Mouse (Mus musculus) forebrain, embryonic 15.5 days (tissue): ENCODE data around the gene Ros1. TPM values are rescaled to one million over a fixed set of nuclear protein-coding genes. Genes with fewer than 3 reads are reported as not detected.
A peak's percentile ranks its signal among the peaks of the same experiment; 100 is the strongest.

Source experiments
- ATAC-seq: fragments of 200-750 bp; cut with Nextera tagmentation; replicated peaks from 2 replicates; pipeline ENCODE4 v1.8.0; 2017; ENCODE audit warnings: mild to moderate bottlenecking, moderate TSS enrichment, moderate library complexity
- H3K27ac ChIP-seq: fragments of 300-500 bp; sonication (generic); replicated peaks from 2 replicates; pipeline ENCODE4 v1.5.1; 2015; ENCODE audit warnings: mild to moderate bottlenecking, inconsistent platforms
- H3K27me3 ChIP-seq: fragments of 300-500 bp; sonication (generic); 2 replicates; pipeline ENCODE4 v1.6.1; 2015; ENCODE audit warnings: inconsistent platforms
- H3K36me3 ChIP-seq: fragments of 300-500 bp; sonication (generic); 2 replicates; pipeline ENCODE4 v1.6.1; 2015; ENCODE audit warnings: mild to moderate bottlenecking, inconsistent platforms
- H3K4me1 ChIP-seq: fragments of 300-500 bp; sonication (generic); 2 replicates; pipeline ENCODE4 v1.6.1; 2015; ENCODE audit warnings: inconsistent platforms
- H3K4me2 ChIP-seq: fragments of 300-500 bp; sonication (generic); replicated peaks from 2 replicates; pipeline ENCODE4 v1.6.1; 2015; ENCODE audit warnings: mild to moderate bottlenecking, inconsistent platforms
- H3K4me3 ChIP-seq: fragments of 300-500 bp; sonication (generic); 2 replicates; pipeline ENCODE4 v1.5.1; 2015; ENCODE audit warnings: mild to moderate bottlenecking, inconsistent platforms
- H3K9ac ChIP-seq: fragments of 300-500 bp; sonication (generic); replicated peaks from 2 replicates; pipeline ENCODE4 v1.6.1; 2015; ENCODE audit warnings: mild to moderate bottlenecking, inconsistent platforms
- H3K9me3 ChIP-seq: fragments of 300-500 bp; sonication (generic); 2 replicates; pipeline ENCODE4 v1.6.1; 2016; ENCODE audit warnings: inconsistent platforms
- WGBS: fragments of 180-500 bp; shearing (Covaris S2); methylation state at CpG from one replicate; pipeline ENCODE4 v1.1.7; 2015; ENCODE audit warnings: mixed read lengths; 5-methylcytosine and 5-hydroxymethylcytosine counted together
- polyA plus RNA-seq: library from polyadenylated mRNA; unstranded; fragments of >200 nt; fragmentation: Nextera tagmentation; extraction: Ambion mirVana; gene quantifications from 2 replicates; pipeline ENCODE4 v1.2.1, GENCODE M21; 2015

Gene Ros1
- polyA plus RNA-seq, 1 experiment from 2014 or later = not detected

DNA sequence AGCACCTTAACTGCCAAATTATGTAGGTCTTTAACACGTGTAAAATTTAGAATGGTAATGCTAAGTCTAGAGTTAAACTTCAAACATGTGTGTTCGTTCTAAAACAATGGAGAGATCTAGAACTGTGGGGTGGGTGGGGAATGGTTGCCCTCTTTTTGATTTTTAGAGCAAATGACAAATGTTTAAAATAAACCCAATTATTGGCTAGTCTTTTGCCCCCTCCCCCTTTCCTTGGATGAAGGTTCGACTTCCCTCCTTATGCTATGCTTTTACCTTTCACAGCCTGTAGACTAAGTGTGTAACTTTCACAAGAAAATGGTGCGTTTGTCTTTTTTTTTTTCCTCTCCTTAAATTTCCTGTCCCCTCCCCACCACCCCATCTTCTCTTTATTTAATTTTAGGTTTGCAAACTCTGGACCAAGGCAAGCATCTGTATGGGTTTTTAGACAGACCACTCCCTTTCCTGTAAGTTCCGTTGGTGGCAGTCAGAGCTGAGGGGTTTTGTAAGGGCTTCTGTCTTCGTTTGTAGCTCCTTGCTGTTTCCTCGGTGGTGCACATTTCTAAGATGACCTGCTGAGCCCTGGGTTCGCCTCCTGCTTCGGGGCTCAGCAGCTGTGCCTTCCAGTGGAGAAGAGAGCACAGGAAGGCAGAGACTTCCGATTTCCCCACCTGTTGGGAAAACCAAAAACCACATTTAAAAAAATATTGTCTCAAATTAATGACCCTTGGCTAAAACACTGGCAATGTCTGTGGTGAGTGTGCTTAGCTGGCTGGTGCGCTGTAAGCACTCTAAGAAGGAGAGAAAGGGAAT, 166.3 kb downstream of the Ros1 start:
- Histone ChIP-seq H3K27me3 (peaks cover 81% of the 10 kb centered on the region), H3K4me1 (peaks cover 13% of the 10 kb centered on the region), H3K36me3 (no peaks in the 10 kb centered on the region), H3K27ac (no peak overlapping the region), H3K4me3 (no peak overlapping the region), H3K4me2 (no peak overlapping the region), H3K9ac (no peak overlapping the region), H3K9me3 (no peaks in the 10 kb centered on the region)
- 4% methylated on average over 11 of the region's 11 CpGs for WGBS
- no peak for ATAC-seq

DNA sequence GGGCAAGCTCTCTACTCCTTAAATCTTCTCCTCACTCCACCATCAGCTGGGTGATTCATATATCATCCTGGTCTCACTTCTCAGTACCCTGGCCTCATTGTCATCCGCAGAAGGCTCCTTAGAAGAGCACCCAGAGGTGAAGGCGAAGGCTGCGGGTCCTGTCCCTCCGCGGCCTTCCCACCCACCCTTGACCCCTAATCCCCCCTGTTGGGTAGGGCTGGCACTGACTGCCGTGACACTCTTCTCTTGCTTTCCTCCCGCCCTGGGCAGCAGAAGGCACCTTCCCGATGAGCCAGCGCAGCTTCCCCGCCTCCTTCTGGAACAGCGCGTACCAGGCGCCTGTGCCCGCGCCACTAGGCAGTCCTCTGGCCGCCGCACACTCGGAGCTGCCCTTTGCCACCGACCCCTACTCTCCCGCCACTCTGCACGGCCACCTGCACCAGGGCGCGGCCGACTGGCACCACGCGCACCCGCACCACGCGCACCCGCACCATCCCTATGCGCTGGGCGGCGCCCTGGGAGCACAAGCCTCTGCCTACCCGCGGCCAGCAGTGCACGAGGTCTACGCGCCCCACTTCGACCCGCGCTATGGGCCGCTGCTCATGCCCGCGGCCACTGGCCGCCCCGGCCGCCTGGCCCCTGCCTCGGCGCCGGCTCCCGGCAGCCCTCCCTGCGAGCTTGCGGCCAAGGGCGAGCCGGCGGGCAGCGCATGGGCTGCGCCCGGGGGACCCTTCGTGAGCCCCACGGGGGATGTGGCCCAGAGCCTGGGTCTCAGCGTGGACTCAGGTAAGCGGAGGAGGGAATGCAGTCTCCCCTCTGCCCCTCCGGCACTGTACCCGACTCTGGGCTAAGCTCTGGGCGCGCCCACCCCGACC, 167.6 kb downstream of the Ros1 start:
- ATAC-seq = peak; percentile 66
- peak overlapping the region; percentile 45 for H3K9ac ChIP-seq
- no peak overlapping the region for H3K27ac ChIP-seq
- peak overlapping the region; percentile 49 for H3K4me3 ChIP-seq
- peak overlapping the region; percentile 96 for H3K4me2 ChIP-seq
- 1% methylated on average over 67 of the region's 68 CpGs for WGBS
- no peaks in the 10 kb centered on the region for H3K9me3 ChIP-seq
- no peaks in the 10 kb centered on the region for H3K36me3 ChIP-seq
- H3K4me1 ChIP-seq = peaks cover 19% of the 10 kb centered on the region
- H3K27me3 ChIP-seq = peaks cover 84% of the 10 kb centered on the region

DNA sequence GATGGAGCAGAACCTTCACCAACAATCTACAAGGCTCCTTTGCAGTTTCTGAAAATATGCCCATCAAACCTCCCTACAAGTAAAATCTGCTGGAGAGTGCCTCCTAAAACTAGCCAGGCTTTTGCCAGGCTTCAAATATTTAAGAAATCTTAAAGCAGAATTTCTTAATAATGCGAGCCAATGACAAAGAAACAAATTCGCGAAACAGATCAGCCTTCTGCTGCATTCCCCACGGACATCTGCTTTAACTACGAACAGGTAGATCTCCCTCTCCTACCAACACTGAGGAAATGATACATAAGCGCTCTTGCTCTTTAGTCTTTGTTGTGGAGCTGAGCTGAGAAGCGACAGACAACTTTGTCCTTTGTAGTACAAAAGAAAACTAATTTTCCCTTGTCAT, 169.2 kb downstream of the Ros1 start:
- ATAC-seq = no peak
- Histone ChIP-seq H3K27me3 (peaks cover 83% of the 10 kb centered on the region), H3K4me2 (no peak overlapping the region), H3K4me3 (no peak overlapping the region), H3K4me1 (peaks cover 24% of the 10 kb centered on the region), H3K36me3 (no peaks in the 10 kb centered on the region), H3K27ac (no peak overlapping the region), H3K9ac (no peak overlapping the region), H3K9me3 (no peaks in the 10 kb centered on the region)
- WGBS = 14% methylated on average over 7 of the region's 7 CpGs

DNA sequence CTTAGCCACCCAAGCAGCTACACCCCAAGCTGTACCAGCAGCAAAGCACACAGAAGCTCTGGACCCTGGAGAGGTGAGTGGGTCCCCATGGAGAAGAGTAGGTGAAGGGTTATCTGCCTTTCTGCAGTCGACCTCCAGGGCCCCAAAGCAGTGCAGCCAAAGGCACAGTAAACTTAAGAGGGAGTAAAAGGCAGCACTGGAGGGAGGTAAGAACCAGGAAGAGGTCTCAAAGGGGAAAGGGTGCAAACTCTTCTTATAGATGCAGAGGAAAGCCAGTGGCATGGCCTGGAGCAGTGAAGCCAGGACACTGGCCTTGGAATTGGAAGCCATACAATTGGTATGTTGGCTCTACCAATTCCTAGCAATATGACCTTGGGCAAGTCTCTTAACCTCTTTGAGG, 169.8 kb downstream of the Ros1 start:
- H3K27me3 ChIP-seq = peaks cover 85% of the 10 kb centered on the region
- peaks cover 24% of the 10 kb centered on the region for H3K4me1 ChIP-seq
- H3K4me3 ChIP-seq = no peak overlapping the region
- no peaks in the 10 kb centered on the region for H3K36me3 ChIP-seq
- ATAC-seq = no peak
- no peak overlapping the region for H3K27ac ChIP-seq
- no peak overlapping the region for H3K9ac ChIP-seq
- H3K9me3 ChIP-seq = no peaks in the 10 kb centered on the region
- 0% methylated on average over 1 of the region's 1 CpGs for WGBS
- H3K4me2 ChIP-seq = no peak overlapping the region

DNA sequence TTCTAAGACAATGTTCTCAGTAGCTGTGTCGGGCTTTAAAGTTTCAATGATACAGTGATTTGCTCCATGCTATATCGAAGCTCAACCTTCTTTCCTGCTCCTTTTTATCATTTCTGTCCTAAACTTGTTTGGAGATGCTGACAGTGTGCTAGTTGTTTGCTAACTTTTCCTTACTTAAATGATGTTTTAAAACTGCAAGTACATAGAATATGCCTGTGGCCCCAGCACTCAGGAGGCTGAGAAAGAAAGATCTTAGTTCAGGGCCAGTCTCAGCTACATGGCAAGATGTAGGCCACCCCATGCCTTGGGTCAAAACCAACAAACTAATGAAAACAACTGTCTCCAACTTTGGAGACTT, 171.0 kb downstream of the Ros1 start:
- no peak overlapping the region for H3K4me3 ChIP-seq
- H3K27ac ChIP-seq = no peak overlapping the region
- H3K27me3 ChIP-seq = peaks cover 82% of the 10 kb centered on the region
- no peaks in the 10 kb centered on the region for H3K9me3 ChIP-seq
- peaks cover 24% of the 10 kb centered on the region for H3K4me1 ChIP-seq
- H3K9ac ChIP-seq = no peak overlapping the region
- WGBS = 16% methylated on average over 2 of the region's 2 CpGs
- no peaks in the 10 kb centered on the region for H3K36me3 ChIP-seq
- ATAC-seq = no peak
- no peak overlapping the region for H3K4me2 ChIP-seq

DNA sequence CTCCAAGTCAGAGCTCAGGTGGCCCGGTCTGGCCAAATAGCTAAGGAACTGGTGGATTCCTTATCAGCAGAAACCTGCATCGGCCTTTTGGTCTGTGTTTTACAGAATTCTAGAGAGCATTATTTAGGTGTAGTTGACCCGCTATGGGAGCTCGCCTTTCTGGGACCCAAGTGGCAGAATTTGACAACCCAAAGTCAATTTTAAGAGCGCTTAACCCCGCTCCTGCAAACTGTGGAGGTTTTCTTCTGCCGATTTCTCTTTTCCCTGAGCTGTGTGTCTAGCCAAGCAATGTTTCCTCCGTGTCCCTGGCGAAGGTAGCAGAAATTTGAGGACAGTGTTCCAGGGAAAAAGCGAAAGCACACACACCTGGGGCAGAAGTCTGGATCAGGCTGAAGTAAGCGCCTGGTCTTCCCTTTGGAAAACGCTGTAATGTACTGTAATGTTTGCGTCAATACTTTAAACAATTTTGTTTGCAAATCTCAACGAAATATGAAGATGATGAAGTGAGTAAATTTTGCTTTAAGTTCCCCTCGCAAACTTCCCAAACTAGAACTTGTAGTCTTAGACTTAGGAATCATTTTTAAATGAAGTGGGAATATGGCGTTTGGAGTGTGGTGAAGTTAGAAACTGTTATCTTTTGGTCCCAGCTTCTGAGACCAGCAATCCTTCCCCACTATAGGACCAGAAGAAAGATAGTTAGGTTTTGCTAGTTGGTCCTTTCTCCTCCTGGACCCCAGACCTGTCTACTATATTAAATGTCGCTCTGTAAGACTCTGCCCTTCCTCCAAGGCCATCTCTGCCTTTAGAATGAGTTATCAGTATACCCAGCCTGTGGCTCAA, 171.6 kb downstream of the Ros1 start:
- WGBS = 3% methylated on average over 17 of the region's 17 CpGs
- H3K4me1 ChIP-seq = peaks cover 24% of the 10 kb centered on the region
- H3K4me3 ChIP-seq = peak overlapping the region; percentile 49
- no peak for ATAC-seq
- H3K9ac ChIP-seq = no peak overlapping the region
- H3K36me3 ChIP-seq = no peaks in the 10 kb centered on the region
- peaks cover 78% of the 10 kb centered on the region for H3K27me3 ChIP-seq
- peak overlapping the region; percentile 89 for H3K4me2 ChIP-seq
- H3K9me3 ChIP-seq = no peaks in the 10 kb centered on the region
- H3K27ac ChIP-seq = no peak overlapping the region

DNA sequence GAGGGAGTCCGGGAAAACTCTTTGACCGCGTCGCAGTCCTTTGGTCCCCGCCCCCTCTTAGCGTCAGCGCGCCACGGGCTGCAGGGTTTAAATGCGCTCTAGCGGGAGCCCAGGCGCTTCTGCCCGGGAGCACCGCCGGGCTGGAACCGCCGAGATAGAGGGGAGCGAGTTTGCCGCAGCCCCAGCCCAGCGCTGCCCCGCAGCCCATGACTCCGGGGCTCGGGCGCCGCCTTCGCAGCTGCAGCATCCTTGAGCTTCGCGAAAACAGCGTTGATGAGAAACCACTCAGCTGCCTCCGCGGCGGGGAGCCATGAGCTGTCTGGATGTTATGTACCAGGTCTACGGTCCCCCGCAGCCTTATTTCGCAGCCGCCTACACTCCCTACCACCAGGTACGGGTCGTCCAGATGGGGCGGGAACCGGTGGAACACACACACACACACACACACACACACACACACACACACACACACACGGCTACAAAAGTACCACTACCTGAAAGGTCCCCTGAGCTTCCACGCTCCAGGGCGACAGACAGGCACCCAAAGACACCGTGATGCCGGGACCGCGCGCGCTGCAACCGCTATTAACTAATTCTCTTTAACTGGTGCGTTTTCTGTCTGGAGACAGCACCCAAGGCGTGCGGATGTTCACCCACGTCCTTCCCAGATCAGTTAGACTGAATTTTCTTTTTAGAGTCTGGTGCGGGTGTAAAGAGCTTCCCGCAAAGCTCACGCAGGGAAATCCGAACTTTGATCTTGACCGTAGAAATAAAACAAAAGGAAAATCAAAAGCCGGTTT, 172.4 kb downstream of the Ros1 start, which contains the start of gene Vgll2:
Gene Vgll2, plus strand, starts transcription at position 90 of the 800 bp plus-strand sequence.
- Histone ChIP-seq H3K36me3 (no peaks in the 10 kb centered on the region), H3K9me3 (no peaks in the 10 kb centered on the region), H3K27ac (no peak within 1 kb of the TSS), H3K4me1 (peaks cover 19% of the 10 kb centered on the region), H3K27me3 (peaks cover 70% of the 10 kb centered on the region), H3K4me2 (peak within 1 kb of the TSS; percentile 89), H3K4me3 (peak within 1 kb of the TSS; percentile 49), H3K9ac (peak within 1 kb of the TSS; percentile 40)
- under 1% methylated on average over 53 of the region's 60 CpGs for WGBS
- peak; percentile 89 for ATAC-seq

DNA sequence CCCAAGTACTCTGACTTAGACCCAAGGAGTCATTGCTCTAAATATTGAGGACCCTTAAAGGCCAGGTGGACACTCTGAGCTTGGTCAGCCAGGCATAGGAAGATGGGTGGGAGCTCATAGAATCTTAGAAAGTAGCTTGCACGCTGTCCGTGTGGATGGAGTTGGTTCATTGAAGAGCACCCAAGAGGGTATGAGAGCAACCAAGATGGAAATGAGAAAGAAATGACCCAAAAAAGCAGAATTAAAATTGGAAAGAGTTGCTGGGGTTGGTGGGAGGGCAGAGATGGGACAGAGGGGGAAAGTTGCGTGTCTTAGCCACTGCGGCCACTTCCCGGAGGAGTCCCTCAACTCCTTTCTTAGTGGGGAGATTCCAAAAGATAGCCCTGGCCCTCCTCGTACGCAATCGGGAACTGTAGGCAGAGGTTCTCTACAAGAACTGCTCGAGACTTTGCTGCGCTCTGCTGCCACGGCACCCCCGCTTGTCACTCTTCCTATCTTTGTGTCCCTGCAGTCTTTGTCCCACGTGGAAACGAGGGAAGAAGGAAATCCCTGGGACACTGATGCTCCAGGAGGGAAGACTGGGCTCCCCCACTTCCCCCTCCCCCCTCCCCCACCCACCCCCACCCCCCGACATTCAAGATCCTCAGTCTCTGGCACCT, 173.2 kb downstream of the Ros1 start:
- under 1% methylated on average over 14 of the region's 15 CpGs for WGBS
- H3K9ac ChIP-seq = no peak overlapping the region; the same call in 1 of the 2 replicates
- peaks cover 63% of the 10 kb centered on the region for H3K27me3 ChIP-seq
- peaks cover 12% of the 10 kb centered on the region for H3K4me1 ChIP-seq
- H3K4me3 ChIP-seq = peak overlapping the region; percentile 49
- H3K36me3 ChIP-seq = no peaks in the 10 kb centered on the region
- no peaks in the 10 kb centered on the region for H3K9me3 ChIP-seq
- no peak overlapping the region for H3K27ac ChIP-seq
- ATAC-seq = peak; percentile 68
- peak overlapping the region; percentile 89 for H3K4me2 ChIP-seq

DNA sequence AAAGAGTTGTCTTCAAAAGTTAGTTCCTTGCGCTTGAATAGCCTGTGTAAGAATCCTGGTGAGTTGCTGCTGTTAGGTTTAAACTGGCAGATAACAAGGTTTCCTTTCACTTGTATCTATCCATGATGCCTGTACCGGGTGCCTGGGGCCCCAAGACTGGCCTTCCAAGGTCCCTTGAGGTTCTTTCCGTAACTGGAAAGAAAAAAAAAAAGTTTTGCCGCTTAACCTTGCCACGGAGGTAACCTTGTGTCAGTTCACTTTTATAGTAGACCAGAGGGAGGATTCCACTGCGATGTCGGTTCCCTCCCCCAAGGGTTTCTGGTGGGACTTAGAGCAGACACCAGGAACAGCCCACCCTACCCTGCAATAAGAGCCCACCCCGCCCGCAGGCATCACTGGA, 173.8 kb downstream of the Ros1 start:
- Histone ChIP-seq H3K9ac (no peak overlapping the region), H3K9me3 (no peaks in the 10 kb centered on the region), H3K4me3 (no peak overlapping the region), H3K36me3 (no peaks in the 10 kb centered on the region), H3K4me1 (peaks cover 12% of the 10 kb centered on the region), H3K4me2 (no peak overlapping the region), H3K27me3 (peaks cover 56% of the 10 kb centered on the region), H3K27ac (no peak overlapping the region)
- WGBS = 3% methylated on average over 9 of the region's 9 CpGs
- no peak for ATAC-seq

DNA sequence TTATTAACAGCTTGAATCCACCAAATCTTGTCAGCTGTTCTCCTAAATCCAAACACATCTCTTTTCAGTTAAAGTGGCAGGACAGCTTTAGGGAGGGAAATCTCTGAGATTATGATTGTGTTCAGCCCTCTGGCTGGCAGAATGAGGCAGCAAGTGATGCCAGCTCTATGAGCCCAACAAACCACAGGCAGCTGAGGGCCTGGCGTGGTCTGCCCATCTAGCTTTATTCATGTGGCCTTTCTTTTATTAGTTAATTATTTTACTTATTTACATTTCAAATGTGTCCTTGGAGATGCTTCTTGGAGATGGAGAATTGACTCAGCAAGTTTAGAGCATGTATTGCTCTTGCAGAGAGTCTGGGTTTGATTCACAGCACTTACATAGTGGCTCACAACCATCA, 176.6 kb downstream of the Ros1 start:
- H3K4me1 ChIP-seq = peaks cover 12% of the 10 kb centered on the region
- no peak overlapping the region for H3K27ac ChIP-seq
- ATAC-seq = no peak
- H3K9me3 ChIP-seq = no peaks in the 10 kb centered on the region
- 32% methylated on average over 1 of the region's 1 CpGs for WGBS
- no peak overlapping the region for H3K9ac ChIP-seq
- no peak overlapping the region for H3K4me3 ChIP-seq
- H3K27me3 ChIP-seq = peaks cover 31% of the 10 kb centered on the region
- H3K4me2 ChIP-seq = no peak overlapping the region
- no peaks in the 10 kb centered on the region for H3K36me3 ChIP-seq
